Comparison of ENCODE assay signal across 11 mouse cellular contexts in the genomic region with DNA sequence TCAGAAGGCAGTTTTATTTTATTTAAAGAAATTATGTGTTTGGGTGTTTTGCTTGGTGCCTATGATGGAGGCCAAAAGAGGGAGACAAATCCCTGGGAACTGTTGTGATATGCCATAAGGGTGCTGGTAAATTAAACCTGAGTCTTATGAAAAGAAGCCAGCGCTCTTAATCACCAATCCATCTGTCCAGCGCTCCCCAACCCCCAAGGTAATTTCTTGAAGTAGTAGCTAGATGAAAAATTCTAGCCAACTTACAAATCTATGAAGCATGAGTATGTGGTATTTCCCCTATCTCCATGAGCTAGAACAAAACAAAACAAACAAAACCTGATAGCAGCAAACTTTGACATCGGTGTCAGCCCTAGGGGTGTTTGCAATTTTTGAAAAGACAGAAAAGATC. TPM values are rescaled to one million over a fixed set of nuclear protein-coding genes. Genes with fewer than 3 reads are reported as not detected.
DNase-seq lines count a peak whose midpoint lies in the region; ATAC-seq lines count a peak whose summit lies in the region.
"Had no signal": no experiment of that assay in that cellular context is flagged by ENCODE, and none has a peak within 500 bp of the region (broad histone marks: within the 10 kb centered on the region; RNA-seq: fewer than 3 reads in every experiment).

No protein-coding gene starts in this region.

- DNase-seq in heart, adult 8-10 months (ENCODE audit: low spot score) = no peak
- DNase-seq in midbrain, embryonic 11.5 days (ENCODE audit: low spot score, missing footprints) = peak; percentile 77
- no peak for DNase-seq in midbrain, embryonic 10.5 days (ENCODE audit: low spot score)
- DNase-seq in natural killer cell, adult 2 months (ENCODE audit: low spot score in 2 of 2) = no peak
- no peak for DNase-seq in kidney, adult 18-20 months
- DNase-seq: gastrocnemius, postnatal 36 days; thymus, adult 18-20 months had no signal

- WGBS in heart, embryonic 13.5 days = 68% methylated on average over 3 of the region's 3 CpGs
- 84% methylated on average over 3 of the region's 3 CpGs for WGBS in midbrain, embryonic 11.5 days
- 84% methylated on average over 3 of the region's 3 CpGs for WGBS in midbrain, embryonic 10.5 days
- WGBS in limb, embryonic 13.5 days = 76% methylated on average over 3 of the region's 3 CpGs
- 74% methylated on average over 3 of the region's 3 CpGs for WGBS in stomach, embryonic 16.5 days

- peaks cover 12% of the 10 kb centered on the region for H3K36me3 ChIP-seq in heart, embryonic 13.5 days
- no peaks in the 10 kb centered on the region for H3K36me3 ChIP-seq in midbrain, embryonic 11.5 days (ENCODE audit: control insufficient read depth, insufficient read depth, low read length)
- H3K36me3 ChIP-seq in midbrain, embryonic 10.5 days = peaks cover 11% of the 10 kb centered on the region
- H3K36me3 ChIP-seq in limb, embryonic 13.5 days = peaks cover 10% of the 10 kb centered on the region
- no peaks in the 10 kb centered on the region for H3K36me3 ChIP-seq in stomach, embryonic 16.5 days (ENCODE audit: control insufficient read depth, insufficient read depth, low read length)

- H3K9ac ChIP-seq in heart, embryonic 13.5 days = no peak overlapping the region
- no peak overlapping the region for H3K9ac ChIP-seq in midbrain, embryonic 11.5 days (ENCODE audit: low read length)
- no peak overlapping the region for H3K9ac ChIP-seq in limb, embryonic 13.5 days
- no peak overlapping the region for H3K9ac ChIP-seq in stomach, embryonic 16.5 days (ENCODE audit: low read length)

- peak overlapping the region; percentile 87 for H3K4me2 ChIP-seq in heart, embryonic 13.5 days
- H3K4me2 ChIP-seq in midbrain, embryonic 11.5 days = no peak overlapping the region
- H3K4me2 ChIP-seq in limb, embryonic 13.5 days (replicated peaks) = peak overlapping the region; percentile 82
- peak overlapping the region; percentile 66 for H3K4me2 ChIP-seq in stomach, embryonic 16.5 days (ENCODE audit: low read depth, low read length)

- H3K4me1 ChIP-seq in heart, embryonic 13.5 days = peaks cover 22% of the 10 kb centered on the region
- H3K4me1 ChIP-seq in midbrain, embryonic 11.5 days (ENCODE audit: control insufficient read depth, insufficient read depth, low read length) = peaks cover 8% of the 10 kb centered on the region; the same call in 1 of the 2 replicates
- H3K4me1 ChIP-seq in midbrain, embryonic 10.5 days = peaks cover 17% of the 10 kb centered on the region
- peaks cover 22% of the 10 kb centered on the region for H3K4me1 ChIP-seq in limb, embryonic 13.5 days
- peaks cover 13% of the 10 kb centered on the region; the same call in 1 of the 2 replicates for H3K4me1 ChIP-seq in stomach, embryonic 16.5 days (ENCODE audit: control insufficient read depth, insufficient read depth, low read length)

- no peaks in the 10 kb centered on the region for H3K27me3 ChIP-seq in heart, embryonic 13.5 days (replicated peaks)
- no peaks in the 10 kb centered on the region for H3K27me3 ChIP-seq in midbrain, embryonic 11.5 days (ENCODE audit: control insufficient read depth, insufficient read depth, low read length)
- no peaks in the 10 kb centered on the region for H3K27me3 ChIP-seq in midbrain, embryonic 10.5 days (ENCODE audit: low read depth, poor library complexity, severe bottlenecking)
- no peaks in the 10 kb centered on the region for H3K27me3 ChIP-seq in limb, embryonic 13.5 days
- H3K27me3 ChIP-seq in stomach, embryonic 16.5 days (ENCODE audit: control insufficient read depth, insufficient read depth, low read length) = no peaks in the 10 kb centered on the region

- H3K27ac ChIP-seq in heart, embryonic 13.5 days (replicated peaks) = peak overlapping the region; percentile 78; the same call in 1 of the 2 replicates
- H3K27ac ChIP-seq in midbrain, embryonic 11.5 days (ENCODE audit: low read depth, low read length) = no peak overlapping the region
- no peak overlapping the region for H3K27ac ChIP-seq in midbrain, embryonic 10.5 days (replicated peaks)
- H3K27ac ChIP-seq in limb, embryonic 13.5 days = 0 out of 2 replicates have a peak overlapping the region, but pooled peaks have one; percentile 33
- peak overlapping the region; percentile 50 for H3K27ac ChIP-seq in stomach, embryonic 16.5 days (ENCODE audit: low read length)
- H3K27ac ChIP-seq: macrophage had no signal

- no peaks in the 10 kb centered on the region for H3K9me3 ChIP-seq in heart, embryonic 13.5 days
- no peaks in the 10 kb centered on the region for H3K9me3 ChIP-seq in midbrain, embryonic 11.5 days (ENCODE audit: control insufficient read depth, low read length)
- no peaks in the 10 kb centered on the region for H3K9me3 ChIP-seq in midbrain, embryonic 10.5 days (replicated peaks)
- no peaks in the 10 kb centered on the region for H3K9me3 ChIP-seq in limb, embryonic 13.5 days
- H3K9me3 ChIP-seq in stomach, embryonic 16.5 days (replicated peaks; ENCODE audit: control insufficient read depth, low read length) = no peaks in the 10 kb centered on the region

- H3K4me3 ChIP-seq in heart, embryonic 13.5 days = peak overlapping the region; percentile 87
- no peak overlapping the region for H3K4me3 ChIP-seq in midbrain, embryonic 11.5 days (ENCODE audit: low read depth, low read length)
- H3K4me3 ChIP-seq in midbrain, embryonic 10.5 days = no peak overlapping the region
- no peak overlapping the region for H3K4me3 ChIP-seq in limb, embryonic 13.5 days
- H3K4me3 ChIP-seq in stomach, embryonic 16.5 days (replicated peaks; ENCODE audit: low read length) = no peak overlapping the region

- ATAC-seq in heart, embryonic 13.5 days (ENCODE audit: extremely low read depth, insufficient number of reproducible peaks, low FRiP score, low TSS enrichment) = no peak
- no peak for ATAC-seq in midbrain, embryonic 11.5 days (ENCODE audit: low FRiP score)
- no peak for ATAC-seq in limb, embryonic 13.5 days (ENCODE audit: low FRiP score, low read depth)
- no peak for ATAC-seq in stomach, embryonic 16.5 days (ENCODE audit: insufficient read depth, low FRiP score)

RNA-seq across cellular contexts. Expression of a gene that starts 1.2 kb away (rescaled TPM):
- polyA plus RNA-seq in heart, embryonic 13.5 days (2015; fragmentation: Nextera tagmentation; extraction: Ambion mirVana) = 1.5 and 1.8 TPM in 2 replicates
- 1 to 10 TPM; 6.9 to 8.5 (median 8.3) TPM for total RNA-seq in heart, adult 8-10 months (2022)
- polyA plus RNA-seq in midbrain, embryonic 11.5 days (2014; fragmentation: Nextera tagmentation; extraction: Ambion mirVana) = 2.9 and 3.4 TPM in 2 replicates
- polyA plus RNA-seq in midbrain, embryonic 10.5 days (2016; fragmentation: Nextera tagmentation; extraction: Ambion mirVana) = 3.3 and 4.4 TPM in 2 replicates
- 3.8 and 3.9 TPM in 2 replicates for polyA plus RNA-seq in limb, embryonic 13.5 days (2015; fragmentation: Nextera tagmentation; extraction: Ambion mirVana)
- 2.6 and 3.4 TPM in 2 replicates for polyA plus RNA-seq in stomach, embryonic 16.5 days (2015; fragmentation: Nextera tagmentation; extraction: Ambion mirVana)

RNA-seq across cellular contexts. Expression of a gene that starts 56.0 kb away (rescaled TPM):
- 17.1 and 17.4 TPM in 2 replicates for polyA plus RNA-seq in heart, embryonic 13.5 days (2015; fragmentation: Nextera tagmentation; extraction: Ambion mirVana)
- total RNA-seq in heart, adult 8-10 months (2022) = 1 to 10 TPM; 6.6 to 8.6 (median 7.2) TPM
- polyA plus RNA-seq in midbrain, embryonic 11.5 days (2014; fragmentation: Nextera tagmentation; extraction: Ambion mirVana) = 18.8 and 19.1 TPM in 2 replicates
- polyA plus RNA-seq in midbrain, embryonic 10.5 days (2016; fragmentation: Nextera tagmentation; extraction: Ambion mirVana) = 21.2 and 27.5 TPM in 2 replicates
- polyA plus RNA-seq in limb, embryonic 13.5 days (2015; fragmentation: Nextera tagmentation; extraction: Ambion mirVana) = 23.1 and 24.2 TPM in 2 replicates
- 13.4 and 15.4 TPM in 2 replicates for polyA plus RNA-seq in stomach, embryonic 16.5 days (2015; fragmentation: Nextera tagmentation; extraction: Ambion mirVana)

RNA-seq across cellular contexts. Expression of a gene that starts 56.0 kb away (rescaled TPM):
- 1.7 and 1.9 TPM in 2 replicates for polyA plus RNA-seq in heart, embryonic 13.5 days (2015; fragmentation: Nextera tagmentation; extraction: Ambion mirVana)
- under 1 TPM; 0.16 to 0.59 (median 0.21) TPM for total RNA-seq in heart, adult 8-10 months (2022)
- 3.6 and 3.9 TPM in 2 replicates for polyA plus RNA-seq in midbrain, embryonic 11.5 days (2014; fragmentation: Nextera tagmentation; extraction: Ambion mirVana)
- polyA plus RNA-seq in midbrain, embryonic 10.5 days (2016; fragmentation: Nextera tagmentation; extraction: Ambion mirVana) = 5.2 and 6.8 TPM in 2 replicates
- 3.4 and 4.3 TPM in 2 replicates for polyA plus RNA-seq in limb, embryonic 13.5 days (2015; fragmentation: Nextera tagmentation; extraction: Ambion mirVana)
- 2.4 and 5.1 TPM in 2 replicates for polyA plus RNA-seq in stomach, embryonic 16.5 days (2015; fragmentation: Nextera tagmentation; extraction: Ambion mirVana)
- polyA plus RNA-seq: macrophage had no signal

Comparison
In these comparisons a context has a peak if more than half of its experiments do, and no peak if none do; other contexts are left out.
1. H3K27ac ChIP-seq: peak in heart, embryonic 13.5 days (single experiment), limb, embryonic 13.5 days (single experiment) and stomach, embryonic 16.5 days (single experiment); none in midbrain, embryonic 11.5 days (single experiment) and midbrain, embryonic 10.5 days (single experiment).